11 mouse cellular contexts compared by ENCODE assay signal in the genomic region with DNA sequence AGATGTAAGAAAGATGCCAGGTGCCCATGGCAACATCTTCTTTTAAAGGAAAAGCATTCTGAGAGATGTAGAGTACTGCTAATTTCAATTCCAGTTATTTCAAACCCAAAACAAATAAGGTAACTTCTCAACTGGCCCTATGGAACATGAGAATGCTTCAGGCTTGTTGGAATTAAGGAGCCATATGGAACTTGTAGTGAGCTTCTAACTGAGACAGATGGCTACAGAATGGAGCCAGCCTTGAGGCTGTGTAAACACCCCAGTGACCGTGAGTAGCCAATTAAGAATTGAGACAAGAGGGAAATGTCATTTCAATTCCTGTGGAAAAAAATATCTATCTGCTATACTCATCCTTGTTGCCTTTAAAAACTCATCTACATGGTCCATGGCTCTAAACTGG.
DNase-seq lines count a peak whose midpoint lies in the region; ATAC-seq and TF ChIP-seq lines count a peak whose summit lies in the region.
"Had no signal": no experiment of that assay in that cellular context is flagged by ENCODE, and none has a peak within 500 bp of the region (broad histone marks: within the 10 kb centered on the region; RNA-seq: fewer than 3 reads in every experiment).

No protein-coding gene starts in this region.

- DNase-seq in layer of hippocampus, adult 9-10 months (ENCODE audit: low spot score), result peak; percentile 1
- DNase-seq in layer of hippocampus, postnatal 25 days (ENCODE audit: extremely low spot score in 1 of 2, low spot score in 1 of 2), result no peak
- peak; percentile 79 for DNase-seq in cerebellum, adult 11-12 months
- DNase-seq in embryo, embryonic 11 days, result peak; percentile 21
- DNase-seq in hindbrain, postnatal 0 days (ENCODE audit: low spot score), result peak; percentile 67
- DNase-seq in kidney, postnatal 25 days, result no peak
- DNase-seq in Muller cell, postnatal 12 days (ENCODE audit: inconsistent ontology term), result no peak
- DNase-seq: kidney, adult 18-20 months; lung, adult 18-20 months had no signal

- WGBS in hindbrain, postnatal 0 days, result 28% methylated on average over 1 of the region's 1 CpGs
- 42% methylated on average over 1 of the region's 1 CpGs for WGBS in intestine, embryonic 15.5 days

- H3K4me1 ChIP-seq in hindbrain, postnatal 0 days (ENCODE audit: insufficient read depth, low read length), result no peaks in the 10 kb centered on the region
- H3K4me1 ChIP-seq in intestine, embryonic 15.5 days (replicated peaks), result no peaks in the 10 kb centered on the region
- H3K4me1 ChIP-seq: heart, embryonic 12.5 days had no signal

- H3K4me2 ChIP-seq in hindbrain, postnatal 0 days (ENCODE audit: low read depth, low read length), result no peak overlapping the region
- H3K4me2 ChIP-seq in intestine, embryonic 15.5 days (replicated peaks), result no peak overlapping the region
- H3K4me2 ChIP-seq: heart, embryonic 12.5 days had no signal

- TF ChIP-seq CTCF in hindbrain, postnatal 0 days (IDR thresholded peaks at IDR 0.05; ENCODE audit: low read depth), result no peak

- no peak overlapping the region for H3K4me3 ChIP-seq in hindbrain, postnatal 0 days (ENCODE audit: low read length)
- H3K4me3 ChIP-seq in intestine, embryonic 15.5 days (replicated peaks), result no peak overlapping the region
- H3K4me3 ChIP-seq: heart, embryonic 12.5 days had no signal

- no peaks in the 10 kb centered on the region for H3K27me3 ChIP-seq in hindbrain, postnatal 0 days (ENCODE audit: insufficient read depth, low read length)
- H3K27me3 ChIP-seq in intestine, embryonic 15.5 days (replicated peaks), result no peaks in the 10 kb centered on the region
- H3K27me3 ChIP-seq: heart, embryonic 12.5 days had no signal

- ATAC-seq in hindbrain, postnatal 0 days, result peak; percentile 90
- ATAC-seq in intestine, embryonic 15.5 days, result no peak

- H3K9ac ChIP-seq in hindbrain, postnatal 0 days (replicated peaks; ENCODE audit: low read length), result no peak overlapping the region
- no peak overlapping the region for H3K9ac ChIP-seq in intestine, embryonic 15.5 days
- H3K9ac ChIP-seq: heart, embryonic 12.5 days had no signal

- no peak overlapping the region for H3K27ac ChIP-seq in hindbrain, postnatal 0 days
- H3K27ac ChIP-seq in intestine, embryonic 15.5 days, result no peak overlapping the region

- H3K9me3 ChIP-seq in hindbrain, postnatal 0 days (ENCODE audit: low read length), result no peaks in the 10 kb centered on the region
- H3K9me3 ChIP-seq in intestine, embryonic 15.5 days, result no peaks in the 10 kb centered on the region
- H3K9me3 ChIP-seq: heart, embryonic 12.5 days had no signal

- H3K36me3 ChIP-seq in hindbrain, postnatal 0 days (ENCODE audit: insufficient read depth, low read length), result no peaks in the 10 kb centered on the region
- H3K36me3 ChIP-seq in intestine, embryonic 15.5 days, result no peaks in the 10 kb centered on the region
- H3K36me3 ChIP-seq: heart, embryonic 12.5 days had no signal

Comparison
In these comparisons a context has a peak if more than half of its experiments do, and no peak if none do; other contexts are left out.
1. DNase-seq: peak in layer of hippocampus, adult 9-10 months (single experiment), cerebellum, adult 11-12 months (single experiment), embryo, embryonic 11 days (single experiment) and hindbrain, postnatal 0 days (single experiment); none in layer of hippocampus, postnatal 25 days (0 of 2), kidney, postnatal 25 days (0 of 2) and Muller cell, postnatal 12 days (single experiment).